Mouse (Mus musculus) limb, embryonic 12.5 days (tissue): ENCODE data around the gene Rgs21. TPM values are rescaled to one million over a fixed set of nuclear protein-coding genes. Genes with fewer than 3 reads are reported as not detected.

Experiments used
- ATAC-seq: fragments of 200-750 bp; cut with Nextera tagmentation; 2 replicates; pipeline ENCODE4 v1.8.0; 2017; ENCODE audit warnings: low read depth, moderate TSS enrichment; ENCODE audit not compliant: insufficient number of reproducible peaks, insufficient read depth, low FRiP score, low TSS enrichment
- H3K27ac ChIP-seq: fragments of 300-500 bp; sonication (generic); 2 replicates; pipeline ENCODE4 v1.5.1; 2016; ENCODE audit warnings: mild to moderate bottlenecking, moderate library complexity
- H3K27me3 ChIP-seq: fragments of 300-500 bp; sonication (generic); 2 replicates; pipeline ENCODE4 v1.6.1; 2016; ENCODE audit warnings: mild to moderate bottlenecking, moderate library complexity
- H3K36me3 ChIP-seq: fragments of 300-500 bp; sonication (generic); 2 replicates; pipeline ENCODE4 v1.6.1; 2016; ENCODE audit warnings: mild to moderate bottlenecking, moderate library complexity
- H3K4me1 ChIP-seq: fragments of 300-500 bp; sonication (generic); replicated peaks from 2 replicates; pipeline ENCODE4 v1.6.1; 2016
- H3K4me2 ChIP-seq: fragments of 300-500 bp; sonication (generic); 2 replicates; pipeline ENCODE4 v1.6.1; 2016; ENCODE audit warnings: mild to moderate bottlenecking, moderate library complexity
- H3K4me3 ChIP-seq: fragments of 300-500 bp; sonication (generic); replicated peaks from 2 replicates; pipeline ENCODE4 v1.5.1; 2016; ENCODE audit warnings: mild to moderate bottlenecking
- H3K9ac ChIP-seq: fragments of 300-500 bp; sonication (generic); replicated peaks from 2 replicates; pipeline ENCODE4 v1.6.1; 2016; ENCODE audit warnings: mild to moderate bottlenecking, moderate library complexity
- H3K9me3 ChIP-seq: fragments of 300-500 bp; sonication (generic); 2 replicates; pipeline ENCODE4 v1.6.1; 2016; ENCODE audit warnings: mild to moderate bottlenecking, moderate library complexity
- WGBS: fragments of 180-500 bp; shearing (Covaris S2); methylation state at CpG from one replicate; pipeline ENCODE4 v1.1.7; 2016; 5-methylcytosine and 5-hydroxymethylcytosine counted together
- polyA plus RNA-seq: library from polyadenylated mRNA; unstranded; fragments of >200 nt; fragmentation: Nextera tagmentation; extraction: Ambion mirVana; gene quantifications from 2 replicates; pipeline ENCODE4 v1.2.1, GENCODE M21; 2016

Gene Rgs21
- not detected in 2 replicates for polyA plus RNA-seq

DNA sequence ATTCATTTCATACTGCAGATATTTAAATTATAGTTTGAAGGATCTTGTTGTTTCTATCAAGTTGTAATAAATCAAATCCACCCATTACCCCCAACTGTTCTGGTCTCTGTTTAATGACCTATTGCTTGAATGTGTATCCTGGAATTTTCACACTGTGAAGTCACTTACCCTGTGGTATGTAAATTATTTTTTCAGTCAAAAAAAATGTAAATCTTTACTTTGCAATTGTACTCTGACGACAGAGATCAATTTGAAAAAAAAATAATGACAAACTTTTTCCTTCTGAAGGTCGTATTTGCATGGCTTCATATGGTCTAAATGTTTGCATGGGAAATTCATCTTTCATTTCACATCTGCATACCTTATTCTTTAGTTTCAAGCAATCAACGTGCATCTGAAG lies at the start of gene Rgs21:
Gene Rgs21, minus strand, starts transcription at position 101 of the 400 bp plus-strand sequence.
- no peaks in the 10 kb centered on the region for H3K9me3 ChIP-seq
- no peak for ATAC-seq
- no peaks in the 10 kb centered on the region for H3K4me1 ChIP-seq
- no peaks in the 10 kb centered on the region for H3K36me3 ChIP-seq
- no peak within 1 kb of the TSS for H3K9ac ChIP-seq
- H3K4me3 ChIP-seq = no peak within 1 kb of the TSS
- H3K4me2 ChIP-seq = no peak within 1 kb of the TSS
- no peaks in the 10 kb centered on the region for H3K27me3 ChIP-seq
- WGBS = 67% methylated on average over 3 of the region's 3 CpGs
- no peak within 1 kb of the TSS for H3K27ac ChIP-seq

DNA sequence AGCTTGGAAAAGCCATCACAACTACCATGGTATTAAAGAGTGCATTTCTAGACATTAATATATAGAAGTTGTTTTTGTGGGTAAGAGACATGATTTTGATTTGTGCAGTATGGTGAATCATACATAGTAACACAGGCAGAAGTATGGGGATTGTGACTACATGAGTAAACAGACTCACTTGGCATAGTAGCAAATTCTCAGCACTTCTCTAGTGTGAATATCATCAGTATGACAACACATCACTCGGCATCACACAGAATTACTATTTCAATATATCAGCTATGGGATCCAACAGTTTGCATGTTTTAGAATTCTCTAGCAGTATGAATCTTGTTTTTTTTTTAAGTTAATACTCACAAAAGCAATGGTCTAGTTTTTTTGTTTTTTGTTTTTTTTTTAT lies 36.6 kb upstream of the Rgs21 start:
- Histone ChIP-seq H3K9me3 (no peaks in the 10 kb centered on the region), H3K27me3 (no peaks in the 10 kb centered on the region), H3K4me2 (no peak overlapping the region), H3K4me3 (no peak overlapping the region), H3K4me1 (no peaks in the 10 kb centered on the region), H3K36me3 (no peaks in the 10 kb centered on the region), H3K9ac (no peak overlapping the region), H3K27ac (no peak overlapping the region)
- no peak for ATAC-seq
- 91% methylated on average over 1 of the region's 1 CpGs for WGBS

DNA sequence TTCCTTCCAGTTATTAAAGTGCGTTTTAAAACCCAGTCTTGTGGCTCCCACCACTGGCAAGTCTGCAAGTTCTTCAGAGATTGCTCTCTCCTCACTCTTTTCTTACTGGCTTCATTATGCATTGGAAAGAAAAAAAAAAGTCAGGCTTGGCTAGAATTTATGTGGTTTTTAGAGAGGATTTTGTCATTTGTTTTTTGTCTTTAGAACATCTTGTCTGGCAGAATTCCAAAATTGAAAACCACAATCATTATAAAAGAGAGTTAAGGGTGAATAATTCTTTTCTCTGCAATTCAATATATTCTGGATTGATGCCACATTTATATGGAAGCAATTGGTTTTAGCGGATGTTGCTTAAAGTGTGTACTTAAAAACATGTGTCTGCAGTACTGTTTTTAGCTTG lies 35.5 kb upstream of the Rgs21 start:
- ATAC-seq = no peak
- 79% methylated on average over 2 of the region's 2 CpGs for WGBS

GRCm38 (mm10) chr1:144579321-144579720 lies 11.9 kb upstream of the Rgs21 start:
- Histone ChIP-seq H3K4me2 (no peak overlapping the region), H3K36me3 (no peaks in the 10 kb centered on the region), H3K27ac (no peak overlapping the region), H3K27me3 (no peaks in the 10 kb centered on the region), H3K4me3 (no peak overlapping the region), H3K9me3 (no peaks in the 10 kb centered on the region), H3K4me1 (no peaks in the 10 kb centered on the region), H3K9ac (no peak overlapping the region)
- 89% methylated on average over 1 of the region's 1 CpGs for WGBS
- ATAC-seq = no peak

More for the DNA sequence above, 35.5 kb upstream of the Rgs21 start:
- H3K4me3 ChIP-seq = no peak overlapping the region
- no peaks in the 10 kb centered on the region for H3K36me3 ChIP-seq
- no peaks in the 10 kb centered on the region for H3K4me1 ChIP-seq
- H3K27ac ChIP-seq = no peak overlapping the region
- H3K4me2 ChIP-seq = no peak overlapping the region
- no peak overlapping the region for H3K9ac ChIP-seq
- H3K9me3 ChIP-seq = no peaks in the 10 kb centered on the region
- H3K27me3 ChIP-seq = no peaks in the 10 kb centered on the region

GRCm38 (mm10) chr1:144572972-144573371 lies 5.5 kb upstream of the Rgs21 start:
- 92% methylated on average over 2 of the region's 2 CpGs for WGBS

DNA sequence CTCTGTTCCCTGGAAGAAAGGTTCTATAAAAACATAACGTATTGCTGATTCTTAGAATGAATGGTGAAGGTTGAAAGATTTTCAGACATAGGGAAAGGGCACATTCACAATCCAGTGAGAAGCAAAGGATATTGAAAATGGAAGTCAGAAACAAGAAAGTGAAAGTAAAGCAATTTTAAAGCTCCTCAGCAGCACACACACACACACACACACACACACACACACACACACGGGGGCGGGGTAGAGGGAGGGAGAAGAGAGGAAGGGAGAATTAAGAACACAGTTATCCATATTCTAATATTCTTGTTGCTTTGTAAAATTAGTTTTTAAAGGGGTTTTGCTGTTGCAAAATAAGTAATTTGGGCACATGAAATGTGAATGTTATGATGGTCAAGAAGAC lies 2.4 kb upstream of the Rgs21 start:
- Histone ChIP-seq H3K4me1 (no peaks in the 10 kb centered on the region), H3K9me3 (no peaks in the 10 kb centered on the region), H3K27ac (no peak overlapping the region), H3K4me3 (no peak overlapping the region), H3K27me3 (no peaks in the 10 kb centered on the region), H3K9ac (no peak overlapping the region), H3K4me2 (no peak overlapping the region), H3K36me3 (no peaks in the 10 kb centered on the region)
- no peak for ATAC-seq
- WGBS = 81% methylated on average over 3 of the region's 3 CpGs

More at GRCm38 (mm10) chr1:144572972-144573371, 5.5 kb upstream of the Rgs21 start:
- Histone ChIP-seq H3K36me3 (no peaks in the 10 kb centered on the region), H3K9me3 (no peaks in the 10 kb centered on the region), H3K9ac (no peak overlapping the region), H3K4me2 (no peak overlapping the region), H3K4me1 (no peaks in the 10 kb centered on the region), H3K4me3 (no peak overlapping the region), H3K27me3 (no peaks in the 10 kb centered on the region), H3K27ac (no peak overlapping the region)
- no peak for ATAC-seq

- no peaks in the 10 kb centered on the region for H3K4me1 ChIP-seq
- H3K27ac ChIP-seq = no peak overlapping the region
- no peaks in the 10 kb centered on the region for H3K9me3 ChIP-seq
- no peaks in the 10 kb centered on the region for H3K27me3 ChIP-seq
- 81% methylated on average over 4 of the region's 4 CpGs for WGBS
- H3K9ac ChIP-seq = no peak overlapping the region
- H3K36me3 ChIP-seq = no peaks in the 10 kb centered on the region
- H3K4me3 ChIP-seq = no peak overlapping the region
- no peak overlapping the region for H3K4me2 ChIP-seq
- ATAC-seq = no peak
Measured at GRCm38 (mm10) chr1:144545142-144545541, 22.3 kb downstream of the Rgs21 start.

DNA sequence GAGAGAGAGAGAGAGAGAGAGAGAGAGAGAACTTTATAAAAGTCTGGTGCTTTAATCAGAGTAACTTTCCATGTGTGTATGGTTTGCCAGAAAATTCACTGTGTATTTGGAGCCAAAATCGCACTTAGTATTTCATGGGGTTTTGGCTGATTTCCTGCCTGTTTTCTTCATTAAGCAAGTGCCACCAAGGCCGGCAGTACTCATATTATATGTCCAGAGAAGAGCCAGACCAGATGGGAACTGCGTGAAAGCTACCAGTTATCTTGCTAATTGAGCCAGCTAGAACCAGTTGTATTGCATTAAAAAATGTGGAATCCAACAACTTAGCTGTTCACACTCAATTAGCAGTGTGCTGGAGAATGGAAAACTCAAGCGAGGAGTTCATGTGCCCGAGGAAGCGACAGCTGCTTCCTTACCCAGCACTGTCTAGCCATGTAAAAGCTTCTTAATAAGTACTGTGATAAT lies 22.9 kb downstream of the Rgs21 start:
- Histone ChIP-seq H3K4me3 (no peak overlapping the region), H3K9me3 (no peaks in the 10 kb centered on the region), H3K4me2 (no peak overlapping the region), H3K9ac (no peak overlapping the region), H3K4me1 (no peaks in the 10 kb centered on the region), H3K36me3 (no peaks in the 10 kb centered on the region), H3K27ac (no peak overlapping the region), H3K27me3 (no peaks in the 10 kb centered on the region)
- WGBS = 54% methylated on average over 6 of the region's 6 CpGs
- 0 out of 2 replicates have a peak, but pooled peaks have one; percentile 10 for ATAC-seq

DNA sequence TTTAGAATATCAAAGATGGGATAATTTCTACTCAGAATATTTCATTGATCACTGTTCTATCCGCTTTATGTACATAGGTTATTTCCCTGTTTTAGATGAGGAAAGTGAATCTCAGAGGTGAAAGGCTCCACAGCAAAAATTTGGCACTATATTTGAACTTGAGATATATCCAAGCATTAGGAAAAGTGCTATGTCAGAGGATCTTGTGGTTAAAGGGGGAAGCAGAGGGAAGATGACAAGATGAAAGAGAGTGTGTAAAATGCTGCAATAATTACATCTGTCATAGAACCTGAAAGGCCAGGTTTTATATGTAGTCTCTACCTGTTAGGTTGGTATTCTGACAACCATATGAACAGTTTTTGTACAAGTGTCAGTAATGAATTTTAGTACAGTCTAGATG lies 35.7 kb downstream of the Rgs21 start:
- no peaks in the 10 kb centered on the region for H3K36me3 ChIP-seq
- ATAC-seq = no peak
- WGBS = 88% methylated on average over 1 of the region's 1 CpGs
- H3K4me3 ChIP-seq = no peak overlapping the region
- H3K27ac ChIP-seq = no peak overlapping the region
- H3K4me1 ChIP-seq = no peaks in the 10 kb centered on the region
- no peak overlapping the region for H3K9ac ChIP-seq
- no peaks in the 10 kb centered on the region for H3K27me3 ChIP-seq
- no peaks in the 10 kb centered on the region for H3K9me3 ChIP-seq
- H3K4me2 ChIP-seq = no peak overlapping the region

GRCm38 (mm10) chr1:144517878-144518426 lies 49.5 kb downstream of the Rgs21 start:
- Histone ChIP-seq H3K9ac (no peak overlapping the region), H3K4me3 (no peak overlapping the region), H3K4me1 (no peaks in the 10 kb centered on the region), H3K36me3 (no peaks in the 10 kb centered on the region), H3K27ac (no peak overlapping the region), H3K9me3 (no peaks in the 10 kb centered on the region), H3K27me3 (no peaks in the 10 kb centered on the region), H3K4me2 (no peak overlapping the region)
- ATAC-seq = no peak
- WGBS = 79% methylated on average over 5 of the region's 5 CpGs

DNA sequence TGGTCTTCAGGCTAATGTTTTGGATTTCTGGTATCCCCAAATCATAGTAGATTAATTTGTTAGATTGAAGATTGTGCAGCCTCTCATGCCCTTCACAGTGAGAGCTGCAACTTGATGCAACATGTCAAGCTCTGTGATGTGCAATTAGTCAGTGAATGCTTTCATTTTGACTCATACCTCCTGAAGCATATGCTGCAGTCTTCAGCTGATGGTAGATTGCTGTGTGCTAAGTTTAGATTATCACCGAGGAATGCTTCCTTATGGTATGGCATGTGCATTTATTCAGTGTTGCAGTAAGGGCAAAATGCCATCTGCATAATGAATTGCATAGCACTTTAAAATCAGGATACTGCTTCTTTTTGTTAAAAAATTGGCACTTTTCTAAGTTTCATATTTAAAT lies 65.2 kb downstream of the Rgs21 start:
- Histone ChIP-seq H3K9me3 (no peaks in the 10 kb centered on the region), H3K36me3 (no peaks in the 10 kb centered on the region), H3K27ac (no peak overlapping the region), H3K9ac (no peak overlapping the region), H3K4me3 (no peak overlapping the region), H3K27me3 (no peaks in the 10 kb centered on the region), H3K4me1 (no peaks in the 10 kb centered on the region), H3K4me2 (no peak overlapping the region)
- 91% methylated on average over 1 of the region's 1 CpGs for WGBS
- ATAC-seq = no peak

DNA sequence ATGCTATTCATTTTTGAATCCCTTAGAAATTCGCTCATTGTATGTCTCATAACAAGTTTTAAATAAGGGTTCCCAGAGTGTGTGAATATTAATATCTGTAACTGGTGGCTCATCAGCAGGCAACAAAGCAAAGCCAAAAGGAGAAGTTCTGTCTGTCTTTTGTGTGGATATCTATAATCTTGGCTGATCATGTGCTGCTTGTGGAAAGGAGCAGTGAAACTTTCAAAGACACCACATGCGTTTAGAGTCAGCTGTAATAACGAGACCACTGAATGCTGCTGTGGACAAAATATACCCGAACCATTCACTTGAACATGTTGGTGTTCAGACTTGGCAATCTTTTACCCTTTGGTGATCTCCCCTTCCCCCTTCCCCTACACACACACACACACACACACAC lies 67.0 kb downstream of the Rgs21 start:
- Histone ChIP-seq H3K4me3 (no peak overlapping the region), H3K9me3 (no peaks in the 10 kb centered on the region), H3K9ac (no peak overlapping the region), H3K36me3 (no peaks in the 10 kb centered on the region), H3K27me3 (no peaks in the 10 kb centered on the region), H3K4me2 (no peak overlapping the region), H3K4me1 (no peaks in the 10 kb centered on the region), H3K27ac (no peak overlapping the region)
- ATAC-seq = no peak
- 86% methylated on average over 4 of the region's 4 CpGs for WGBS
